Mouse (Mus musculus): ENCODE measurements around the gene St8sia1. TPM values are rescaled to one million over a fixed set of nuclear protein-coding genes. Genes with fewer than 3 reads are reported as not detected.

The St8sia1 gene
- polyA plus RNA-seq (2012; rRNA removed): 12.3 TPM in 2 replicates

GRCm38 (mm10) chr6:142964076-142964530, at the start of gene St8sia1:
Gene St8sia1 (minus strand): TSS chr6:142964452.

GRCm38 (mm10) chr6:142804402-142804801, 159.8 kb downstream of the St8sia1 start, which contains the start of gene Sult6b2:
Gene Sult6b2 (minus strand): TSS chr6:142804502.

Other genes starting within 250 kb of the St8sia1 start
- gene Cmas, start 207.8 kb downstream of the St8sia1 start, polyA plus RNA-seq (2012; rRNA removed): 115 and 116 TPM in 2 replicates
- gene Sult6b2, start 159.9 kb downstream of the St8sia1 start, polyA plus RNA-seq (2012; rRNA removed): 0.24 and 0.26 TPM in 2 replicates
- gene C2cd5, start 135.7 kb upstream of the St8sia1 start, polyA plus RNA-seq (2012; rRNA removed): 83.9 and 84.6 TPM in 2 replicates
- 92.9 and 98.5 TPM in 2 replicates for gene Etnk1, start 202.8 kb upstream of the St8sia1 start, polyA plus RNA-seq (2012; rRNA removed)

Data from central nervous system, embryonic 14 days (tissue).